In genomic region chr17:33842966-33843795, GRCm38 (mm10) we compare ENCODE assay signal across 8 mouse cellular contexts. TPM values are rescaled to one million over a fixed set of nuclear protein-coding genes. Genes with fewer than 3 reads are reported as not detected.
DNase-seq lines count a peak whose midpoint lies in the region; ATAC-seq and TF ChIP-seq lines count a peak whose summit lies in the region.

Gene Cd320 (plus strand): TSS chr17:33843091.

- no peaks in the 10 kb centered on the region for H3K27me3 ChIP-seq in heart, embryonic 10.5 days (ENCODE audit: insufficient read depth, poor library complexity, severe bottlenecking)
- no peaks in the 10 kb centered on the region for H3K27me3 ChIP-seq in kidney, embryonic 15.5 days

- TF ChIP-seq POLR2A in bone marrow macrophage, adult 2 months (IDR thresholded peaks at IDR 0.05; ENCODE audit: borderline replicate concordance, low read depth, low read length) = 0 out of 2 replicates have a peak, but pooled peaks have one; percentile 15
- peak; percentile 74 for TF ChIP-seq POLR2A in embryonic fibroblast, embryonic 13.5 days (IDR thresholded peaks at IDR 0.05; ENCODE audit: low read depth, low read length)

- H3K4me1 ChIP-seq in bone marrow macrophage, adult 2 months (ENCODE audit: control insufficient read depth, insufficient read depth, low read length) = peaks cover 8% of the 10 kb centered on the region
- H3K4me1 ChIP-seq in embryonic fibroblast, embryonic 13.5 days (ENCODE audit: control insufficient read depth, insufficient read depth, low read length) = peaks cover 3% of the 10 kb centered on the region; the same call in 1 of the 2 replicates
- peaks cover 20% of the 10 kb centered on the region for H3K4me1 ChIP-seq in heart, embryonic 10.5 days
- H3K4me1 ChIP-seq in kidney, embryonic 15.5 days = peaks cover 14% of the 10 kb centered on the region

- no peak within 1 kb of the TSS for H3K27ac ChIP-seq in bone marrow macrophage, adult 2 months (ENCODE audit: insufficient read depth, low read depth, low read length)
- H3K27ac ChIP-seq in embryonic fibroblast, embryonic 13.5 days (ENCODE audit: insufficient read depth, low read length) = no peak within 1 kb of the TSS
- H3K27ac ChIP-seq in heart, embryonic 10.5 days = peak within 1 kb of the TSS; percentile 90
- H3K27ac ChIP-seq in kidney, embryonic 15.5 days = peak within 1 kb of the TSS; percentile 88

- under 1% methylated on average over 45 of the region's 45 CpGs for WGBS in heart, embryonic 10.5 days
- under 1% methylated on average over 45 of the region's 45 CpGs for WGBS in kidney, embryonic 15.5 days

- no peaks in the 10 kb centered on the region for H3K9me3 ChIP-seq in heart, embryonic 10.5 days
- no peaks in the 10 kb centered on the region for H3K9me3 ChIP-seq in kidney, embryonic 15.5 days (replicated peaks)

- ATAC-seq in kidney, embryonic 15.5 days (replicated peaks; ENCODE audit: low FRiP score) = peak; percentile 93
- ATAC-seq in monocyte, adult 5-6 weeks (replicated peaks; ENCODE audit: insufficient number of reproducible peaks, low FRiP score, low TSS enrichment, poor library complexity, severe bottlenecking) = peak; percentile 86

- peaks cover 23% of the 10 kb centered on the region for H3K36me3 ChIP-seq in heart, embryonic 10.5 days
- H3K36me3 ChIP-seq in kidney, embryonic 15.5 days = peaks cover 35% of the 10 kb centered on the region

- H3K9ac ChIP-seq in kidney, embryonic 15.5 days = peak within 1 kb of the TSS; percentile 83

- no peak for TF ChIP-seq CTCF in bone marrow macrophage, adult 2 months (IDR thresholded peaks at IDR 0.05; ENCODE audit: low read depth, low read length)
- no peak for TF ChIP-seq CTCF in embryonic fibroblast, embryonic 13.5 days (IDR thresholded peaks at IDR 0.05; ENCODE audit: borderline replicate concordance, insufficient read depth, low read length)

- DNase-seq in A20 (ENCODE audit: low read depth, low spot score) = peak; percentile 94
- peak; percentile 95 for DNase-seq in heart, embryonic 10.5 days (ENCODE audit: low spot score)
- peak; percentile 89 for DNase-seq in liver
- DNase-seq in spleen, postnatal 4 days (ENCODE audit: low spot score in 2 of 2) = peak; percentile 86 to 95

- peak within 1 kb of the TSS; percentile 85 for H3K4me2 ChIP-seq in kidney, embryonic 15.5 days

- peak within 1 kb of the TSS; percentile 78 for H3K4me3 ChIP-seq in bone marrow macrophage, adult 2 months (ENCODE audit: insufficient read depth, low read length)
- peak within 1 kb of the TSS; percentile 65 for H3K4me3 ChIP-seq in embryonic fibroblast, embryonic 13.5 days (ENCODE audit: insufficient read depth, low read length)
- peak within 1 kb of the TSS; percentile 85 for H3K4me3 ChIP-seq in heart, embryonic 10.5 days
- H3K4me3 ChIP-seq in kidney, embryonic 15.5 days (replicated peaks) = peak within 1 kb of the TSS; percentile 97

RNA-seq across cellular contexts. Expression of gene Cd320, which starts in this region (rescaled TPM):
- 4.4 TPM in 2 replicates for polyA plus RNA-seq in bone marrow macrophage, adult 2 months (2012; ENCODE audit: insufficient read depth, insufficient read length, missing spikeins)
- 15.8 and 20.3 TPM in 2 replicates for polyA plus RNA-seq in embryonic fibroblast, embryonic 13.5 days (2011; ENCODE audit: insufficient read length, low read depth, missing spikeins)
- 61.6 and 75.7 TPM in 2 replicates for polyA plus RNA-seq in heart, embryonic 10.5 days (2016; fragmentation: Nextera tagmentation; extraction: Ambion mirVana)
- 97.9 and 102 TPM in 2 replicates for polyA plus RNA-seq in kidney, embryonic 15.5 days (2015; fragmentation: Nextera tagmentation; extraction: Ambion mirVana)
- total RNA-seq in monocyte, adult 5-6 weeks (2017) = 1.1 to 1.5 TPM in 2 of 3 replicates, not detected in the other

Comparison
In these comparisons a context has a peak if more than half of its experiments do, and no peak if none do; other contexts are left out.
1. H3K27ac ChIP-seq: peak in heart, embryonic 10.5 days (single experiment) and kidney, embryonic 15.5 days (single experiment); none in bone marrow macrophage, adult 2 months (single experiment) and embryonic fibroblast, embryonic 13.5 days (single experiment).
2. Peak in every context shown above with its lines, with median percentiles within 50 percentile points of each other: DNase-seq and H3K4me3 ChIP-seq.